Mouse (Mus musculus): Measurements from ENCODE around the gene Pde6d.
"Not testable (repeated sequence)": the region's sequence is repeated elsewhere in the genome, so short reads cannot be mapped to it uniquely, and the experiment has no call there.

Gene Pde6d

DNA sequence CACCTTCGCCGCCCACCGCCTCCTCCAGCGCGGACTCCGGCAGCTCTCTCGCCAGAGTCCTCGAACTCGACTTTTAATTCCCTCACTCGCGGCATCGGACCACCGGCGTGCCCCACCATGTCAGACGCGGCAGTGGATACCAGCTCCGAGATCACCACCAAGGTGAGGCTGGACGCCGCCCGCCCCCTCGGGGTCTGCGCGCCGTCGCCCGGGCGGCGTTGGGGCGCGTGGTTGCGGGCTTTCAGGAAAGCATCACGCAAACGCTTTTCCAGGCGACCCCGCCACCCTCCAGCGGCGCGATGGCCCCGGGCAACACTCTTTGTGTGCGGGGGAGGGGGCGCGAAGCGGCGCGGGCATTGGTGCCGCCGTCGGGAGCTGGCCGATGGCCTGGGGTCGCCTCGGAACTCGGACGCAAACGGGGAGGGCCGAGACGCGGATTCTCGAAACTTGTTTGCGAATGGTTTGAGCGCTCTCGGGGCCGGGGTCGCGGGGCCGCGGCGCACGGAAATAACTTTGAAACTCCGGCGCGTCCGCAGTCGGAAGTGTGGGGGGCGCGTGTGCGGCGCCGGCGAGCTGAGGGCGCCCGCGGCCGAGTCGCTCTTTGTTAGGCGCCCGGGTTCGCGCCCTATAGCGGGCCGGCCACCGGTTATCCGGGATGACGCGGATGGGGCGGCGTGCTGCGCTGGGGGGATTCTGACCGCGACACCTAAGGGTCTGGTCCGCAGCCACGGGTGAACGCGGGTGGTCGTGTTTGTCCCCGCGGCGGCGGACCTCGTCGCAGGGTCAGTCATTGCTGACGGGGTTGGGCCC, 55.4 kb downstream of the Pde6d start:
- DNase-seq (ENCODE audit: low spot score in 2 of 2) = peak; percentile 28 to 36

DNA sequence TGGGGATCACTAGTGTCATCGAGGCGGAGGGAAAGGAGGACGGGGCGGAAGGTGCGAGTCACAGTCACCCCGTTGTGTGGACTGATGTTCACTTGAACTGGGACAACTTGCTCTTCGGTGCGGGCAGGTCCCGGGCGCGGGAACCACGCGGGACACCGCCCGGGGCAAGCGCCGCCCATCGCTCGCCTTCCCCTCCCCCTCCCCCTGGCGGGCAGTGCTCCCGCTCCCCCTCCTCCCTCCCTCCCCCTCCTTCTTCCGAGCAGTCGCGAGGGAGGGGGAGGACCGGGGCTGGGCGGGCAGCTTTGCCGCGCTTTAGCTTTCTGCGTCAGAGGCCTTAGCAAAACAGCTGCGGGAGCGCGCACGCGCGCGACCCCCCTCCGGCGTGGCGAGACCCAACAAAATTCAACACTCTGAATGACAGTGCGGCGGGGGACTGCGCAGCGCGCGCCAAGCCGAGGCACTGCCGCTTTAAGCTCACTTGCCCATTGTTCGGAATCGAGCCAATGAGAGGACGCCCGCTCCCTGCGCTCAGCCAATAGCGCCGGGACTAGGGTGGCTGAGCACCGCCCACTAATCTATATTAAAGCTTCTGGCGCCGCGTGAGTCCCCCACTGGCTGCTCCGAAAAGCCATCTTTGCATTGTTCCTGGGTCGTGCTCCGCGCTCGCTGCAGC, 56.2 kb downstream of the Pde6d start, which contains the start of gene Ptma:
TSS of gene Ptma (plus strand) at position 611 of the 673 bp plus-strand sequence.
- DNase-seq (ENCODE audit: low spot score in 2 of 2) = peak; percentile 96 to 98

DNA sequence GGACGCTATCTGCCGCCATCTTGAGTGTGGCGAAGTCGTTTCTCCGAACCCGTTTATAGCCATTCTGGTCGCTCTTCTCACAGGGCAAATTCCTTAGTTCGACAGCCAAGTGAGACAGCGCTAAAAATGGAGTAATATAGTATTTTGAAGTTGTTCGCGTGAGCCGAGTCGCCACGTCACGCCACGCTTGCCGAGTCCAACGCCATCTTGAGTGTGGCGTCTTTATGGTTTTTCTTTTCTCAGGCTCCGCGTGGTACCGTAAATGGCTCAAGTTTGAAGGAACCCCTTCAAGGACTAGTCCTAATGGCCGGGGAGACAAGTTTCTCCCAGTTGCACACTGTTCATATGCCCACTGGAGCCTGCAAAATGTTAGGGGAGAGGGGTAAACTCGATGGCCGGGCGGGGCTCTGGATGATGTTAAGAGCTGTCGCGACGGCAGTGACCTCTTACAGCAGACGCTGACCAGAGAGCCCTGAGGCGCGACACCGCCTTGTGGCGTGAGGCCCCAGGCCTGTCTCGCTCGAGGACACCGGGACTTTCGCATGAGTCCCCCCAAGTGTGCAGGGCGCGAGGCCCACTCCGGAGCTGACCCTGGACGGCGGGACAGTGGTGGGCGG, 56.8 kb downstream of the Pde6d start:
- peak in 1 of 2 experiments; percentile 71 for DNase-seq (ENCODE audit: low spot score in 2 of 2)

DNA sequence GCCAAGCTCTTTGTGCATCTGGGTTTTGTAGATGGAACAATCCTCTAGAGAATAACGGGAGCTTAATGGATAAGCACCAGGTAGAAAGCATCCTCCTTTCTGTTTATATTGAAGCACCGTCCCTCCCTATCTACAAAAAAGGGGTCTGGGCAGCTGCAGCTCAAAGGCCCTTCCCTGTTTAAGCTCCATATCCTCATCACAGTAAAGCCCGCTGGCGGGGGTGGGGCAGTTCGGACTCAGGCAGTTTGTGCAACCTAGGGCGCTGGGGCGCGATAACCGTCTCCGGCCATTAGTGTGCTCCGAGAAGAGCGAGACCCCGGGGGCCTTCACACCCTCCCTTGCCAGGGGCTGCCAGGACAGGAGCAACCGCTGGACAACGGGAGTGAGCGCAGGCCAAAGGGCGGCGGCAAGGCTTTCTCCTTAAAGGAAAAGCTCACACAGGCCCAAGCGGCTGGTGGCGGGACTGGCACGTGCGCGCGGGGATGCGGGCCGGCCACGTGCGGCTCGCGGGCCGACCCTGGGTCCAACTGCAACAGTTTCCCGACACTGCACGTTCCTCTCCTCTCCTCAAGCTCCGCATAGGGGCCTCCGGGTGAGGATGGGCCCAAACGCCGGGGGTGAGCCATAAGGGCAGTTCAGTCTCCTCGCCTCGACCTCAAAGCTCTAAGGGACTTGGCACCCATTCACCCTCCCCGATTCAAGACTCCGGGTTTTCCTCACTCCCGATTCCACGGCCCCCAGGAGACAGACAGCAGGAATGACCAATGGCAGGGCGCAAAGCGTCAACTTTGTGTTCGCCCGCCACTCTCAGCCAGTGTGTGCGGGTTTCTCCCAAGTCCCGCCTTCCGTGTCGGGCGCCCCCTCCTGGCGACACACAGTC, 57.6 kb downstream of the Pde6d start:
- DNase-seq (ENCODE audit: low spot score in 2 of 2) = peak; percentile 99 to 100

DNA sequence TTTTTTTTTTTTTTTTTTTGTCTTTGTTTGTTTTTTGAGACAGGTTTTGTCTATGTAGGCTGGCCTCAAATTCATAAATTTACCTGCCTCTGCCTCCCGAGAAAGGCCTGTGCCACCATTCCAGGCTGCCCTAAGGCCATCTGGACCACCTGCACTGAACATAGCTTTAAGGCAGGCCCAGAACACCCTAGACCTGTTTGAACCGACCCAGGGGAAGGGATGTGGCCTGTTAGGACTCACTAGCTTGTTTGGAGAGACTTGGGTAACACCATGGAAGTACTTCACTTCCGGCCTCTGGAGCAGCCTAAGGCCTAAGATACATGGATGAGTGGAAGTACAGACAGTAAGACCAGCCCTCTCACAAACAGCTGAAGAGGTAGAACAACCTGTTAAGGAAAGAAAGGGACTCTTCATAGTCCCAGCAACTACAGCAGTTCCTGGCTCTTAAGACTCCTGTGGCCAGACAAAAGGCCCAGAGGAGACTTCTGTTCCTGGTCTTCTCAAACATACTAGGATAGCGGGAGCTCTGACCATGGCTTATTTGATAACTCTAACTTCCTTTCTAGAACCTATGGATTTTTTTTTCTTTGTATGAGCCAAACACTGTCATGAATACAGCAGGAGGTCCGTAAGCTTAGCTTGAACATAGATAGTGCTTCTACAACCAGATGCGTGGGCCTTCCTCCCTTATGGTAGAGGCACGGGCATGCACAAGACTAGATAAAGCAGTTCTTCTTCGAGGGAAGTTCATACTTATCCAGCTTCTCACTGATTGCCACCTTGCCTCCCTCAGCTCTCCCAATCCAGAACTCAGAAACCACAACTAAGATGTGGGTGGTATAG, 58.4 kb downstream of the Pde6d start:
- DNase-seq (ENCODE audit: low spot score in 2 of 2) = no peak

DNA sequence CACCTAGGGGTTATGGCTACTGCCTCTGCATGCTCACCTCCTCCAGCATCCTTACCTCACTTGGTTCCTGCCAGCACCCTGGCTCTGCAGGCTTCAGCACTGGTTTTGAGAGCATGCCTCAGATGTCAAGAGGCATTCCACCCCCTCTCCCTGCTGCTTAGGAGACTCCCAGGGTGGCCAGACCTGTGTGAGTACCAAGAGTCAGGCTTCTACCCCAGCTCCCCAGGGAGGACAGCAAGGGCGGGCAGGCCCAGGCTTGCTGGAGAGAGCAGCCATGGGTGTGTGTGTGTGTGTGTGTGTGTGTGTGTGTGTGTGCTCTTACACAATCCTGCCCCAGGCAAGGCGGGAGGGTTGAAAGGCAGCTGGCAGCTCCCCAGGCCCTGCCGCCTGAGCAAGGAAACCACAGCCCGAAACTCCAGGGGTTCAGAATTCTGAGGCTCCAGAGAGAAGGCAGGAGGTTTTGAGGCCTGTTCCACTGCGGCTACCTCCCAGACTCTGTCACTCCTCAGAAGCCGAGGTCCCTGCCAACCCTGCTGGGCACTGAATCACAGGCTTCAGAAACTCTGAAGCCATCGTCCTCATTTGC, 60.0 kb downstream of the Pde6d start:
- DNase-seq (ENCODE audit: low spot score in 2 of 2) = peak; percentile 71 to 85

DNA sequence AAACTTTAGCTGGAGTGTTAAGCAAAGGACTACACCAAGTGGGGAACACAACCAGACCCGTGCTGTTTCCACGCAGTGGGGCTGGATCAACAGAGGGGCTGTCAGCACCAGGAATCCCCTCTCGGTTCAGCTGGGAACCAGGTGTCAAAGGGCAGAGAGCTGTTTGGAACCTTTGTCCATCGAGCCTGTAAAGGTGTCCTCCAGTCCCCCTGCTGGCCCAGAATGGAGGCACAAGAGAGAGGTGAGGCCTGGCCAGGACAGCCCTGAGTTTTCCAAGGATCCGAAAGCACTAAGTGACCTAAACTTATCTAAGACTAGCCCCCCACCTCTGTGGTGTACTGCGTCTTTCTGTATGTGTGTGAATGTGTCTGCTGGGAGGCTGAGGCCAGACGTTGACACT, 62.1 kb downstream of the Pde6d start:
- no peak for DNase-seq (ENCODE audit: low spot score in 2 of 2)

DNA sequence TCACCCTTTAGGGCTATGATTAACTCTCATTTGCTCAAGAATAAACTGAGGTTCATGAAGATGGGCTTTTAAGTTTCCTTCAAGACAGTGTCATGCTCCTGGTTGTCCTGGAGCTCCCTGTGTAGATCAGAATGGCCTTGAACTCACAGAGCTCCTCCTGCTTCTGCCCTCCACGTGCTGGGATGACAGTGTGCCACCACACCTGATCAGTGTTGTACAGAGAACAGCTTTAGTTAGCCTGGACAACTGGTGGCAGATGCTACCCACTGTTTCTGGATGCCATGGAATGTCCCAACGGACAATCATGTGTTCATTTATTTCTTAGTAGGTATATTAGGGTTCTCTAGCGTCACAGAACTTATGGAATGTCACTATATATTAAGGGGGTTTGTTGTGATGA, 65.4 kb downstream of the Pde6d start:
- no peak for DNase-seq (ENCODE audit: low spot score in 2 of 2)

DNA sequence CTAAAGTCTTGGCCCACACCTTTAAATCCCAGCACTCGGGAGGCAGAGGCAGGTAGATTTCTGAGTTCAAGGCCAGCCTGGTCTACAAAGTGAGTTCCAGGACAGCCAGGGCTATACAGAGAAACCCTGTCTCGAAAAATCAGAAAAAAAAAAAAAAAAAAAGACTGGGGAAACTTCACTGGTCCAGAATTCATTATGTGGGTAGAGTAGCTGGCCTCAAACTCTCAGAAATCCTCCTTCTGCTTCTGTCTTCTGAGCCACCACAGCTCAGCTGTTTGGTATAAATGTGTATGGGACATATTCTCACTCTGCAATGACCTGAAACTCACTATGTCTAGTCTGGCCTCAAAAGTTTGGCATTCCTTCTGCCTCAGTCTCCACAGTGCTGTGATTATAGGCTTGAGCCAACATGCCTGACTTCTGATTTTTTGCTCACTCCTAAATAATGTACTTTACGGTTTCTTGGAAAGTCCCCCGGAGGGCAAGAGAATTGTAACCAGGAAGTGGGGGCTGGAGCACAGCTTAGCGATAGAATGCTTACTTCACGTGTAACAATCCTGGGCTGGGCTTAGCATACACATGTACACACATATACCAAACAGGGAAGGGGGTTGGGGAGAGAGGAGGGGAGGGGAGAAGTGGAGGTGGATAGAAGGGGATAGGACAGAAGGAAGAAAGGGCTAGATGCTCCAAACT, 66.6 kb downstream of the Pde6d start:
- no peak for DNase-seq (ENCODE audit: low spot score in 2 of 2)

DNA sequence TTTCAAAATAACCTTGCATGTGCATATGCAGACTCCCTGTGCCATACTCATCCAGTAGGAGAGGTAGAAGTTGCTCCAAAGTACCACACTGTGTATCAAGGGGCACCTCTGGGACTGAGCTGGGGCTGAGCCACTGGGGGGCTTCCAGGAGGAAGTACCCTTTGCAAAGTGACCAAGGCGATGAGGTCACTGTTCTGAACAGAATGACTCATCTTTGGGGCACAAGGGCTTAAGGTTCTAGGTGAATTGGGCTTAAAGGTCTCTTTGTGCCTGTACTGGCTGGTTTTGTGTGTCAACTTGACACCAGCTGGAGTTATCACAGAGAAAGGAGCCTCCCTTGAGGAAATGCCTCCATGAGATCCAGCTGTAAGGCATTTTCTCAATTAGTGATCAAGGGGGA, 69.4 kb downstream of the Pde6d start:
- not testable (repeated sequence) for DNase-seq (ENCODE audit: low spot score in 2 of 2)

DNA sequence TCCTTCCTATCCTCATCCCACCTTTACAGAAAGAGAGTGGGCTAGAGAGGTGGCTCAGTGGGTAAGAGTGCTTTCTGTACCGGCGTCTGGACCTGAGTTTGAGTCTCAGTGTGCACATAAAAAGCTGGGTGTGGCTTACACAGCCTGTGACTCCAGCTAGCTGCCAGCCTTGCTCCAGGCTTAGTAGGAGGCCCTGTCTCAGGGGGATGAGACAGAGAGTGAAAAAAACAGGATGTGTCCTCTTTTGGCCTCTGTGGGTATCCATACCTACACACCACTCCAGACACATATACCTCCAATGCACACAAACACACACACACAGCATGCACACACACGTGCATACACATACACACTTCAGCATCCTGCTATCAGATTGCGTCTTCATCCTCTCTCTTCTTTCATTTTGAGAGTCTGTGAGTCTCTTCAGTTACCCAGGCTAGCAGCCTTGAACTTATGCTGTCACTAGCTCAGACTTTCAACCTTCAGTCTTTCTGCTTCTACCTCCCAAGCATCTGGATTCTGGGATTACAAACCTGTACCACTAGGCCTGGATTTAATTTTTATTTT, 70.2 kb downstream of the Pde6d start:
- no peak for DNase-seq (ENCODE audit: low spot score in 2 of 2)

DNA sequence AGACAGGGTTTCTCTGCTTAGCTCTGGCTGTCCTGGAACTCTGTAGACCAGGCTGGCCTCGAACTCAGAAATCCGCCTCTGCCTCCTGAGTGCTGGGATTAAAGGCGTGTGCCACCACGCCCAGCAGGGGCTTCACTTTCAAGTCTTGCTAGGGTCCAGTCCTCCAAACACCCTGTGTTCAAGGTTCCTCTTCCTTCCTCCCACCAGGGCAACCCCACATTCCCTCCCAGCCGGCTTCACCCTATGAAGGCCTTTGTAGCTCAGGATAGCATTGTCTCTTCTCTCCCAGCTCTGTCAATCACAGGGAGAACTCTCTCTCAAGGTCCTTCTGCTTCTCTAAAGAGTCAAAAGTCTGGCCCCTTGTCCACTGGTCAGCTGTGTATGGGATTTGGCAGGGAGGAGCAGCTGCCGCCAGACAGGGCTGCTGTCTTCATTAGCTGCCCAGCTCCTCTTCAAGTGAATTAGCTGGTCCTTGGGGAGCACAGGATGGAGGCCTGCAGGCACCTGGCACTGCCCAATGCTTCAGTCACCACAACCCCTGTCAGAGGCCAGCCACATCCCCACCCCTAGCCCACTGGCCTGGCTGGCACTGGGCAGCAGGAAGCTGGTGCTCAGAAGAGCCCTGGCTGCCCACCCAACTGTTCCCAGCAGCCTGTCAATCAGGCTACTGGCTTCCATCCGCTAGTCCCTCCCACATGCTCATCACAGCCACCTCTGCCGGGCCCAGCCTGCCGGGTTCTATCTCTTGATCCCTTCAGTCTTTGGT, 71.6 kb downstream of the Pde6d start:
- DNase-seq (ENCODE audit: low spot score in 2 of 2) = no peak

DNA sequence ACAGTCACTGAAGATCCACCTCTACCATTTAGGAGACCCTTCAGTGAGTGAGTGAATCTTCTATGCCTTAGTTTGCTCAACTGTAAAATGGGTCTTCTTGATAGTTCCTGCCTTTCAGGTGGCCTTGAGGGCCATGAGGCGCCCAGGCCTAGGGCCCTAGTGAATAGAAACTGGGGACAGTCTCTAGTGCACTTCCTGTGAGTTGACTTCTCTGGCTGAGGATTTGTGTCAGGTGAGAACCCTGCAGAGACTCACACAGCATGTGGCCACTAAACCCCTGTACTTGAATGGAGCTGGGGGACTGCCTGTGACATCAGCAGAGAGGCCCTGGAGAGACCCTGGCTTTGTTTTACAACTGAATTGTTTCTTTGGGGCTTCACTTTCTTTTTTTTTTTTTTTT, 72.2 kb downstream of the Pde6d start:
- no peak for DNase-seq (ENCODE audit: low spot score in 2 of 2)

DNA sequence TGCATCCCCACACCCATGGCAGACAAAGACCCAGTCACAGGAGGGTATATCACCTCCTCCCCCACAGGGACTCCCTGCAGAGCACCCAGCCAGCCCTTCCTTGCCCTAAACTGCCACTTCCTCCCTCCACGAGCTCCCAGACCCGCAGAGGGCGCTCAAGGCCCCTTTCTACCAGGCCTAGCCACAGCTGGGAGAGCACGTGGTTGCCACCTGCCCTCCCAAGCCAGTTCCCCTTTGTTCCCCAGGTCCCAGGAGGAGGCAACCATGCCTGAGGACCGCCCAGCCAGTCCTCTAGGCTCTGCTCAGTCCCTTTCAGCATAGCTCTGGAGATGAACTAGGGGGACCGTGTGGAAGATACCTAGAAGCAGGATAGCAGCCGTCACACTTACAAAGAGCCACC, 73.0 kb downstream of the Pde6d start:
- peak; percentile 84 to 88 for DNase-seq (ENCODE audit: low spot score in 2 of 2)

DNA sequence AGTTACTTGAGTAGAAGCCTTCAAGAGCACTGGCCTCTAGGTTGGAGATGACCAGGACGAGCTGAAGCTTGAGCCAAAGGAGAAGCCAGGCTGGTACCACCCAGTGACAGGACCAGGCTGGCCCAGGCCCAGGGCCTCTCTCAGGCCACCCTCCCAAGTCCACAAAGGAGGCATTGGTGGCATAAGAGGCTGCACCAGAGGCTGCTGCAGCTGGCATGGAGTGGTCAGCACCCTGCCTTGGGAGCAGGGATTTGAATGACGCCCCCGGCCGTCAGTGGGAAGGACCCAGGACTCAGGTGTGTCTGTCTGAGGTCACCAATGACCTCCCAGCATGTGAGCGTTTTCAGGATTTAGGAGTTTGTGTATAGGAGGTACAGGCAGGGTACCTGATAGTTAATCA, 74.6 kb downstream of the Pde6d start:
- DNase-seq (ENCODE audit: low spot score in 2 of 2) = no peak

DNA sequence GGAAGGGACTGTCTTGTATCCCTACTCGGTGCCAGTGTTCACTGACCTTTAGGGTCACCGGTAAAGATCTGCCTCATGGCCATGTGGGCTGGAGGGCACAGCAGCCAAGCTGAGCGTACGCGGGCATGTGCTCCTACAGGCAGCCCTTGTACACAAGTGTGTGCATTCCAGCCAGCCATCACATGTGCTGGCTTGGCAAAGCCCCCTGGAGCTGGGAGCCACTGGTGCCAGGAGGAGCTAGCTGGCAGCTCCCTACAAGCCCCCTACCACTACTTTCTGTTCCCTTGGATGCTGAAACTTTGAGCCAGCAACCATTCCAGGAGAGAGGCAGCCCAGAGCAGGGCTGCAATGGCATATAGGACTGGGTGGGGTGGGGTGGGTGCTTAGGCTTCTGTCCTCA, 76.0 kb downstream of the Pde6d start:
- DNase-seq (ENCODE audit: low spot score in 2 of 2) = no peak

DNA sequence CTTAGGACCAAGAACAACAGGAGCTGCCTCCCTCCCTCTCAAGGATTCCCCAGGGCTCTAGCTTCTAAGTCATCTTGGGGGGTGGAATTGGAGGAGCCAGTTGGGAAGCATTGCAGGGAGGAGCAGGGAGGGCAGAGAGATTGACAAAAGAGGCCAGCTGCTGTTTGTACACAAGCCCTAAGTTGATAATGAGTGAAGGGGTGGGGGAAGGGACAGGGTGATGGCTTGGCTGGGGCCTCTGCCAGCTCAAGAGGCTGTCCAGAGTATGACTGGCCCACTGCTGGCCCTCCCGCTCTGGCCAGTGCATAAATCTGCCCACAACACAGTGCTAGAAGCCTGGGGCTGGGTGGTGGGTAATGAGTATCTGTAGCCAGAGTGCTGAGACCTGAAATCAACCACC, 77.0 kb downstream of the Pde6d start:
- no peak for DNase-seq (ENCODE audit: low spot score in 2 of 2)

DNA sequence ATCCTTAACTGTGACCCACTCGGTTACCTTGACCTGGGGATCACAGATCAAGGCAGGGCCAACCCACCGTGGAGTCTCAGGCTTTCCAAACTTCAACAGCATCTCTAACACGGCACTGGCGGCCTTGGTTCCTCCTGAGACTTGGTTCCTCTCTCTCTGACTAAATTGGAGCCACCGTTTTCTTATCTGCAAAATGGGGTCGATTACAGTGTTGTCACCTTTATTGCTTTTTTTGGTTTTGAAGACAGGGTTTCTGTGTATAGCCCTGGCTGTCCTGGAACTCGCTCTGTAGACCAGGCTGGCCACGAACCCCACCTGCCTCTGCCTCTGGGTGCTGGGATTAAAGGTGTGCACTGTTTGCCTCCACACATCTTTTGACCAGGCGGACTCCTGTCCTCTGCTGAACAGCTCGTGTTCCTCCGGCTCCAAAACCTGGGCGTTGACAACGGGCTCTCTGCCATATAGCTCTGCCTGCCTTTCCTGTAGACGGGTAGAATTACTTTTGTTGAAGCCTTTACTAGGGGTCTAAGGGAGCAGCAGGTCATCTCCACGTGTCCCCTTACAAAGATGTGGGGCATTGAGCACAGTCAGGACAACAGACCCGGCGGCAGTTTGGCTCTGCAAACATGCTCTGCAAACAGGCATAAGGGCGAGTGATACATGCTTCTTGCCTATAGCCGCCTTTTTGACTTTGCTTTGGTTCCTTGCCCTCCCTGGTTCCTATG, 77.6 kb downstream of the Pde6d start:
- peak in 1 of 2 experiments; percentile 37 for DNase-seq (ENCODE audit: low spot score in 2 of 2)
